Mouse (Mus musculus) midbrain, postnatal 0 days (tissue): ENCODE data around the gene Tmem189. TPM values are rescaled to one million over a fixed set of nuclear protein-coding genes. Genes with fewer than 3 reads are reported as not detected.
"Not testable (repeated sequence)": the region's sequence is repeated elsewhere in the genome, so short reads cannot be mapped to it uniquely, and the experiment has no call there.

Experiments
- ATAC-seq: fragments of 200-750 bp; cut with Nextera tagmentation; 2 replicates; pipeline ENCODE4 v1.8.0; 2017; ENCODE audit warnings: moderate number of reproducible peaks, mild to moderate bottlenecking, moderate TSS enrichment, moderate library complexity; ENCODE audit not compliant: low FRiP score
- DNase-seq: peaks from one replicate; pipeline ENCODE4 v3.0.0-alpha.2; 2015; ENCODE audit warnings: low spot score
- H3K27ac ChIP-seq: fragments of 300-500 bp; sonication (generic); 2 replicates; pipeline ENCODE4 v1.5.1; 2014; ENCODE audit warnings: low read depth, mild to moderate bottlenecking, low read length, mixed read lengths
- H3K27me3 ChIP-seq: fragments of 300-500 bp; sonication (generic); 2 replicates; pipeline ENCODE4 v1.6.1; 2014; ENCODE audit warnings: low read length, control low read depth, mixed read lengths; ENCODE audit not compliant: insufficient read depth
- H3K36me3 ChIP-seq: fragments of 300-500 bp; sonication (generic); 2 replicates; pipeline ENCODE4 v1.6.1; 2014; ENCODE audit warnings: low read length, control low read depth, mixed read lengths; ENCODE audit not compliant: insufficient read depth
- H3K4me1 ChIP-seq: fragments of 300-500 bp; sonication (generic); 2 replicates; pipeline ENCODE4 v1.6.1; 2014; ENCODE audit warnings: mild to moderate bottlenecking, control low read depth, antibody characterized with exemption, low read length, mixed read lengths; ENCODE audit not compliant: insufficient read depth
- H3K4me2 ChIP-seq: fragments of 300-500 bp; sonication (generic); 2 replicates; pipeline ENCODE4 v1.6.1; 2014; ENCODE audit warnings: low read depth, mild to moderate bottlenecking, low read length, mixed read lengths; ENCODE audit not compliant: poor library complexity, severe bottlenecking
- H3K4me3 ChIP-seq: fragments of 300-500 bp; sonication (generic); 2 replicates; pipeline ENCODE4 v1.5.1; 2014; ENCODE audit warnings: low read depth, mild to moderate bottlenecking, low read length, moderate library complexity
- H3K9ac ChIP-seq: fragments of 300-500 bp; sonication (generic); replicated peaks from 2 replicates; pipeline ENCODE4 v1.6.1; 2014; ENCODE audit warnings: mild to moderate bottlenecking, low read length, moderate library complexity, mixed read lengths; ENCODE audit not compliant: poor library complexity, severe bottlenecking
- H3K9me3 ChIP-seq: fragments of 300-500 bp; sonication (generic); 2 replicates; pipeline ENCODE4 v1.6.1; 2016; ENCODE audit warnings: low read length, control low read depth
- CTCF ChIP-seq: IDR thresholded peaks from 2 replicates; pipeline ENCODE4 v1.5.1; 2016; ENCODE audit warnings: antibody characterized with exemption, mild to moderate bottlenecking
- WGBS: fragments of 180-500 bp; shearing (Covaris S2); extraction: QIAGEN DNeasy Blood & Tissue Kit; methylation state at CpG from one replicate; pipeline ENCODE4 v1.1.7; 2014; 5-methylcytosine and 5-hydroxymethylcytosine counted together
- polyA plus RNA-seq: library from polyadenylated mRNA; unstranded; fragments of >200 nt; fragmentation: Nextera tagmentation; extraction: Ambion mirVana; gene quantifications from 2 replicates; pipeline ENCODE4 v1.2.1, GENCODE M21; 2015
- total RNA-seq: library from RNA; depleted of rRNA; stranded (reverse); fragments of >200 nt; gene quantifications from 2 replicates; pipeline ENCODE4 v1.2.3, GENCODE M21; 2014

Gene Tmem189
- total and polyA plus RNA-seq, 2 experiments from 2014 or later = 33.5 to 65.9 TPM

- ATAC-seq = no peak
- Histone ChIP-seq H3K4me2 (no peak overlapping the region), H3K36me3 (peaks cover 34% of the 10 kb centered on the region), H3K27me3 (no peaks in the 10 kb centered on the region), H3K27ac (no peak overlapping the region), H3K9ac (0 out of 2 replicates have a peak overlapping the region, but pooled peaks have one; percentile 29), H3K9me3 (no peaks in the 10 kb centered on the region), H3K4me1 (no peaks in the 10 kb centered on the region), H3K4me3 (no peak overlapping the region)
- DNase-seq = no peak
- 91% methylated on average over 12 of the region's 12 CpGs for WGBS
- no peak for TF ChIP-seq CTCF
Observed at GRCm38 (mm10) chr2:167649290-167650032, 40.2 kb downstream of the Tmem189 start.

- Histone ChIP-seq H3K4me1 (no peaks in the 10 kb centered on the region), H3K9me3 (no peaks in the 10 kb centered on the region), H3K36me3 (peaks cover 12% of the 10 kb centered on the region), H3K4me3 (no peak overlapping the region), H3K9ac (no peak overlapping the region), H3K4me2 (no peak overlapping the region), H3K27me3 (no peaks in the 10 kb centered on the region), H3K27ac (no peak overlapping the region)
- DNase-seq (no peak), ATAC-seq (no peak)
- 78% methylated on average over 4 of the region's 4 CpGs for WGBS
- peak; percentile 30; the same call in 1 of the 2 replicates for TF ChIP-seq CTCF
Observed at GRCm38 (mm10) chr2:167646411-167646810, 43.2 kb downstream of the Tmem189 start.

DNA sequence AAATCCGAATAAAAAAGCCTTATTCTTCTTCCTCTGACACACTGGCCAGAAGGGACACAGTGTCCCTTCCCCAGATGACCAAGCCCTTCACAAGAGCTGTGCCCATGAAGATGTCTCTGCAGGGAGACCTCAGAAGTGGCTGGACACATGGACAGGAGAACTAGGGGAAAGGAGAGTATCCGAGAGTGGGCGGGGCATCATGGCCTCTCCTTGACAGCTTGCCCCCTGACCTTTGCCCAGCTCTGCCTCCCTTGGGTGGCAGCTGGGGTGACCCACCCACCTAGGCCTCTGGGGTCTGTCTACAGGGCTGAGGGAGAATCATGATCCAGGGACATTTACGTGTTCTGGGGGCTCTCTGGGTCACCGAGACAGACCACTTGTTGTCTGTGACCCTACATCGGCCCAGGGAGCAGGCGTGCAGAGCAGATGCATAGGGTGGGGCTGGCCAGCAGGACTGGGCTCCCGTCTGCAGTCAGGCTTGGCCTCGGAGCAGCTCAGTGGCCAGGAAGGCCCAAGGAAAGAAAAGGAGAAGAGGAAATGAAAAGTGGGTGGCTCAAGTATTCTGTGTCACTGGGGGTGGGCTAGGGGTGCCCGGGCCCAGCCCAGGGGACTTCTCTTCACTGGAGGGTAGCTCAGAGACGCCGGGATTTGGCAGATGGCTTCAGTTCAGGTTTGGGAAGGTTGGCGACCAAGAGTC is 46.1 kb downstream of the Tmem189 start:
- not testable (repeated sequence) for H3K36me3 ChIP-seq, H3K4me2 ChIP-seq, H3K4me3 ChIP-seq, H3K9me3 ChIP-seq, DNase-seq, H3K4me1 ChIP-seq, ATAC-seq, H3K27ac ChIP-seq, H3K9ac ChIP-seq, H3K27me3 ChIP-seq
- 86% methylated on average over 13 of the region's 13 CpGs for WGBS

- 91% methylated on average over 6 of the region's 6 CpGs for WGBS
- no peaks in the 10 kb centered on the region for H3K4me1 ChIP-seq
- no peak overlapping the region for H3K9ac ChIP-seq
- DNase-seq (no peak), ATAC-seq (no peak)
- H3K9me3 ChIP-seq = no peaks in the 10 kb centered on the region
- H3K27ac ChIP-seq = no peak overlapping the region
- H3K27me3 ChIP-seq = no peaks in the 10 kb centered on the region
- no peak overlapping the region for H3K4me3 ChIP-seq
- H3K4me2 ChIP-seq = no peak overlapping the region
- no peak for TF ChIP-seq CTCF
- H3K36me3 ChIP-seq = peaks cover 8% of the 10 kb centered on the region; the same call in 1 of the 2 replicates
Observed at GRCm38 (mm10) chr2:167642164-167642563, 47.5 kb downstream of the Tmem189 start.

GRCm38 (mm10) chr2:167641337-167641736 is 48.3 kb downstream of the Tmem189 start:
- H3K27ac ChIP-seq = no peak overlapping the region
- WGBS = 53% methylated on average over 8 of the region's 8 CpGs
- no peak overlapping the region for H3K4me2 ChIP-seq
- H3K9ac ChIP-seq = no peak overlapping the region
- peak; percentile 57 for TF ChIP-seq CTCF
- H3K36me3 ChIP-seq = peaks cover 8% of the 10 kb centered on the region; the same call in 1 of the 2 replicates
- no peak overlapping the region for H3K4me3 ChIP-seq
- DNase-seq = no peak
- H3K4me1 ChIP-seq = no peaks in the 10 kb centered on the region
- H3K9me3 ChIP-seq = no peaks in the 10 kb centered on the region
- H3K27me3 ChIP-seq = no peaks in the 10 kb centered on the region
- no peak for ATAC-seq

GRCm38 (mm10) chr2:167640279-167640678 is 49.3 kb downstream of the Tmem189 start:
- Histone ChIP-seq H3K4me1 (no peaks in the 10 kb centered on the region), H3K4me2 (no peak overlapping the region), H3K9ac (no peak overlapping the region), H3K4me3 (no peak overlapping the region), H3K36me3 (peaks cover 4% of the 10 kb centered on the region; the same call in 1 of the 2 replicates), H3K27me3 (no peaks in the 10 kb centered on the region), H3K9me3 (no peaks in the 10 kb centered on the region), H3K27ac (no peak overlapping the region)
- peak; percentile 65 for TF ChIP-seq CTCF
- DNase-seq (no peak), ATAC-seq (no peak)
- WGBS = 84% methylated on average over 3 of the region's 3 CpGs
